Mouse (Mus musculus) heart, embryonic 14.5 days (tissue): ENCODE measurements around the gene Ifitm7. TPM values are rescaled to one million over a fixed set of nuclear protein-coding genes. Genes with fewer than 3 reads are reported as not detected.
A peak's percentile ranks its signal among the peaks of the same experiment; 100 is the strongest.

Source experiments
- ATAC-seq: fragments of 200-750 bp; cut with Nextera tagmentation; 2 replicates; pipeline ENCODE4 v1.8.0; 2017; ENCODE audit warnings: low read depth, moderate TSS enrichment; ENCODE audit not compliant: insufficient number of reproducible peaks, insufficient read depth, low FRiP score
- H3K27ac ChIP-seq, 2 experiments: fragments of 200-500 bp in 1 of 2; fragments of 300-500 bp in 1 of 2; sonication (generic) in 1 of 2; replicated peaks in 1 of 2; 2 replicates each; pipeline ENCODE4 v1.5.1; 2012 to 2014; ENCODE audit warnings: low read depth in 2 of 2, low read length in 2 of 2, control low read depth in 1 of 2, mild to moderate bottlenecking in 1 of 2, mixed read lengths in 1 of 2; ENCODE audit not compliant: control insufficient read depth in 1 of 2, insufficient read depth in 1 of 2
- H3K27me3 ChIP-seq: fragments of 300-500 bp; sonication (generic); 2 replicates; pipeline ENCODE4 v1.6.1; 2014; ENCODE audit warnings: mild to moderate bottlenecking, low read length, control low read depth; ENCODE audit not compliant: control insufficient read depth, insufficient read depth
- H3K36me3 ChIP-seq: fragments of 300-500 bp; sonication (generic); 2 replicates; pipeline ENCODE4 v1.6.1; 2014; ENCODE audit warnings: mild to moderate bottlenecking, control low read depth, low read length, mixed read lengths; ENCODE audit not compliant: control insufficient read depth, insufficient read depth
- H3K4me1 ChIP-seq, 2 experiments: fragments of 200-500 bp in 1 of 2; fragments of 300-500 bp in 1 of 2; sonication (generic) in 1 of 2; 2 replicates each; pipeline ENCODE4 v1.6.1; 2012 to 2014; ENCODE audit warnings: low read length in 2 of 2, control low read depth in 1 of 2, mixed read lengths in 1 of 2; ENCODE audit not compliant: control insufficient read depth in 2 of 2, insufficient read depth in 2 of 2
- H3K4me2 ChIP-seq: fragments of 300-500 bp; sonication (generic); 2 replicates; pipeline ENCODE4 v1.6.1; 2014; ENCODE audit warnings: mild to moderate bottlenecking, low read length
- H3K4me3 ChIP-seq, 2 experiments: fragments of 200-500 bp in 1 of 2; fragments of 300-500 bp in 1 of 2; sonication (generic) in 1 of 2; 2 replicates each; pipeline ENCODE4 v1.5.1; 2012 to 2014; ENCODE audit warnings: low read length in 2 of 2, mild to moderate bottlenecking in 2 of 2, control low read depth in 1 of 2, low read depth in 1 of 2, moderate library complexity in 1 of 2; ENCODE audit not compliant: control insufficient read depth in 1 of 2, insufficient read depth in 1 of 2
- H3K9ac ChIP-seq: fragments of 300-500 bp; sonication (generic); 2 replicates; pipeline ENCODE4 v1.6.1; 2014; ENCODE audit warnings: mild to moderate bottlenecking, low read length
- H3K9me3 ChIP-seq: fragments of 300-500 bp; sonication (generic); 2 replicates; pipeline ENCODE4 v1.6.1; 2016; ENCODE audit warnings: low read length, control low read depth; ENCODE audit not compliant: control insufficient read depth
- WGBS: fragments of 180-500 bp; shearing (Covaris S2); extraction: QIAGEN DNeasy Blood & Tissue Kit; methylation state at CpG from one replicate; pipeline ENCODE4 v1.1.7; 2014; 5-methylcytosine and 5-hydroxymethylcytosine counted together
- polyA plus RNA-seq: library from polyadenylated mRNA; unstranded; fragments of >200 nt; fragmentation: Nextera tagmentation; extraction: Ambion mirVana; gene quantifications from 2 replicates; pipeline ENCODE4 v1.2.1, GENCODE M21; 2014

Ifitm7 gene
- polyA plus RNA-seq: not detected in 2 replicates

GRCm38 (mm10) chr16:13986574-13987478 is at the start of gene Ifitm7, which contains the start of gene 2900011O08Rik:
TSS of gene Ifitm7 (minus strand) at chr16:13986888.
TSS of gene 2900011O08Rik (plus strand) at chr16:13986604.
- peak within 1 kb of the TSS; percentile 85 for H3K4me2 ChIP-seq
- ATAC-seq: no peak
- no peaks in the 10 kb centered on the region for H3K36me3 ChIP-seq
- H3K4me1 ChIP-seq: peaks cover 2 to 3% of the 10 kb centered on the region in 2 experiments; a peak in 1 of 4 replicates
- 0 out of 2 replicates have a peak, but pooled peaks cover 4% of the 10 kb centered on the region for H3K27me3 ChIP-seq
- H3K9ac ChIP-seq: peak within 1 kb of the TSS; percentile 61
- H3K4me3 ChIP-seq: peak within 1 kb of the TSS; percentile 34 to 45
- under 1% methylated on average over 31 of the region's 31 CpGs for WGBS
- H3K9me3 ChIP-seq: no peaks in the 10 kb centered on the region
- H3K27ac ChIP-seq: no peak within 1 kb of the TSS

- Histone ChIP-seq H3K27ac (no peak overlapping the region), H3K27me3 (no peaks in the 10 kb centered on the region), H3K9ac (no peak overlapping the region), H3K36me3 (no peaks in the 10 kb centered on the region), H3K4me3 (no peak overlapping the region), H3K4me1 (no peaks in the 10 kb centered on the region), H3K9me3 (no peaks in the 10 kb centered on the region), H3K4me2 (no peak overlapping the region)
- 67% methylated on average over 4 of the region's 4 CpGs for WGBS
- ATAC-seq: no peak
Measured at GRCm38 (mm10) chr16:14033076-14033475, 46.4 kb upstream of the Ifitm7 start.

GRCm38 (mm10) chr16:14030650-14031049 is 44.0 kb upstream of the Ifitm7 start:
- 73% methylated on average over 4 of the region's 4 CpGs for WGBS
- Histone ChIP-seq H3K4me2 (no peak overlapping the region), H3K27me3 (no peaks in the 10 kb centered on the region), H3K9me3 (no peaks in the 10 kb centered on the region), H3K4me3 (no peak overlapping the region), H3K36me3 (no peaks in the 10 kb centered on the region), H3K27ac (no peak overlapping the region), H3K4me1 (no peaks in the 10 kb centered on the region), H3K9ac (no peak overlapping the region)
- ATAC-seq: no peak

GRCm38 (mm10) chr16:14029851-14030250 is 43.2 kb upstream of the Ifitm7 start:
- no peak overlapping the region for H3K4me2 ChIP-seq
- H3K27ac ChIP-seq: no peak overlapping the region
- no peak for ATAC-seq
- H3K4me3 ChIP-seq: no peak overlapping the region
- no peaks in the 10 kb centered on the region for H3K9me3 ChIP-seq
- 77% methylated on average over 2 of the region's 2 CpGs for WGBS
- no peaks in the 10 kb centered on the region for H3K27me3 ChIP-seq
- no peak overlapping the region for H3K9ac ChIP-seq
- H3K4me1 ChIP-seq: no peaks in the 10 kb centered on the region
- H3K36me3 ChIP-seq: no peaks in the 10 kb centered on the region

GRCm38 (mm10) chr16:14029072-14029471 is 42.4 kb upstream of the Ifitm7 start:
- Histone ChIP-seq H3K27me3 (no peaks in the 10 kb centered on the region), H3K4me3 (no peak overlapping the region), H3K4me1 (no peaks in the 10 kb centered on the region), H3K4me2 (no peak overlapping the region), H3K36me3 (no peaks in the 10 kb centered on the region), H3K9ac (no peak overlapping the region), H3K9me3 (no peaks in the 10 kb centered on the region), H3K27ac (no peak overlapping the region)
- 57% methylated on average over 2 of the region's 2 CpGs for WGBS
- ATAC-seq: no peak

- Histone ChIP-seq H3K4me2 (no peak overlapping the region), H3K27me3 (no peaks in the 10 kb centered on the region), H3K9ac (no peak overlapping the region), H3K27ac (no peak overlapping the region), H3K36me3 (no peaks in the 10 kb centered on the region), H3K9me3 (no peaks in the 10 kb centered on the region), H3K4me3 (no peak overlapping the region), H3K4me1 (no peaks in the 10 kb centered on the region)
- WGBS: 54% methylated on average over 2 of the region's 2 CpGs
- 0 out of 2 replicates have a peak, but pooled peaks have one; percentile 31 for ATAC-seq
Measured at GRCm38 (mm10) chr16:14025091-14025990, 38.7 kb upstream of the Ifitm7 start.

- H3K27me3 ChIP-seq: no peaks in the 10 kb centered on the region
- ATAC-seq: no peak
- H3K9me3 ChIP-seq: no peaks in the 10 kb centered on the region
- no peaks in the 10 kb centered on the region for H3K4me1 ChIP-seq
- H3K4me2 ChIP-seq: no peak overlapping the region
- H3K27ac ChIP-seq: no peak overlapping the region
- no peak overlapping the region for H3K4me3 ChIP-seq
- no peak overlapping the region for H3K9ac ChIP-seq
- WGBS: 68% methylated on average over 3 of the region's 3 CpGs
- H3K36me3 ChIP-seq: no peaks in the 10 kb centered on the region
Measured at GRCm38 (mm10) chr16:14021166-14021822, 34.6 kb upstream of the Ifitm7 start.
